ENCODE assay signal across 14 mouse cellular contexts in the genomic region with DNA sequence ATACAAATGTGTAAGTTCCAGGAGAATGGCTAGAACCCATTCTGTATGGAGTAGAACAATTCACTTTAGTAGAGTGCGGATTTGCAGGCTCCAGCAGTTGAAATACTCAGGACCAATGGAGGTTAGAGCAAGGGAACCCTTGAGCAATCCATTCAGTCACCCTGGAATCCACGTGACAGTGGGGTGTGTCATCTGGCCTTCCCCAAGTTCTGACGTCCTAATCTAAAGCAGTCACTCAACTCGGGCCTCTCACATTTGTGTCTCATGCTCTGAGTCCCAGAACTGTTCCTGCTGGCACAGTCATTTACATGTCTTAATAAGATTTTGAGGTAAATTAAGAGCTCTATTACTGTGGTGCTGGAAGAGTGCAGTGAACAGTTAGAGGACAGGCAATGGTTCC. TPM values are rescaled to one million over a fixed set of nuclear protein-coding genes. Genes with fewer than 3 reads are reported as not detected.
"Had no signal": no experiment of that assay in that cellular context is flagged by ENCODE, and none has a peak within 500 bp of the region (broad histone marks: within the 10 kb centered on the region; RNA-seq: fewer than 3 reads in every experiment).

No protein-coding gene starts in this region.

- H3K4me1 ChIP-seq: liver, embryonic 15.5 days; neural tube, embryonic 12.5 days had no signal

- H3K27me3 ChIP-seq: liver, embryonic 15.5 days; neural tube, embryonic 12.5 days had no signal

- H3K4me2 ChIP-seq: liver, embryonic 11.5 days; liver, embryonic 15.5 days; neural tube, embryonic 12.5 days had no signal

- H3K9ac ChIP-seq: liver, embryonic 15.5 days; neural tube, embryonic 12.5 days had no signal

- H3K36me3 ChIP-seq: liver, embryonic 15.5 days; neural tube, embryonic 12.5 days had no signal

- ATAC-seq: lung, postnatal 0 days had no signal

- H3K9me3 ChIP-seq: liver, embryonic 15.5 days; neural tube, embryonic 12.5 days had no signal

- H3K27ac ChIP-seq: liver, embryonic 15.5 days; neural tube, embryonic 12.5 days had no signal

- DNase-seq: kidney, adult 8-10 months; kidney, postnatal 25 days; layer of hippocampus, postnatal 36 days; lung, adult 2 months; lung, postnatal 36 days; midbrain, embryonic 14.5 days; thymus, adult 18-20 months; thymus, postnatal 36 days had no signal

- H3K4me3 ChIP-seq: liver, embryonic 15.5 days; neural tube, embryonic 12.5 days had no signal

RNA-seq across cellular contexts. Expression of a gene that starts 28.6 kb away (rescaled TPM):
- total RNA-seq: monocyte, adult 5-6 weeks; neutrophil, adult 5-6 weeks had no signal
